Mouse (Mus musculus) hindbrain, embryonic 11.5 days (tissue): Measurements from ENCODE around the gene Fkbpl. TPM values are rescaled to one million over a fixed set of nuclear protein-coding genes. Genes with fewer than 3 reads are reported as not detected.

ENCODE experiments used
- polyA plus RNA-seq: library from polyadenylated mRNA; unstranded; fragments of >200 nt; fragmentation: Nextera tagmentation; extraction: Ambion mirVana; gene quantifications from 2 replicates; pipeline ENCODE4 v1.2.1, GENCODE M21; 2014

Gene Fkbpl
- polyA plus RNA-seq, 1 experiment from 2014 or later, result 17.2 TPM

Other genes with a start within 250 kb of the Fkbpl start
- gene BC051142, start 245.9 kb upstream of the Fkbpl start, polyA plus RNA-seq, result 2.7 and 4.1 TPM in 2 replicates
- gene Btnl4, start 167.4 kb upstream of the Fkbpl start, polyA plus RNA-seq, result not detected in 2 replicates
- not detected in 2 replicates for gene Btnl6, start 127.4 kb upstream of the Fkbpl start, polyA plus RNA-seq
- gene Notch4, start 80.5 kb upstream of the Fkbpl start, polyA plus RNA-seq, result 9.6 and 11.6 TPM in 2 replicates
- gene Gpsm3, start 55.0 kb upstream of the Fkbpl start, polyA plus RNA-seq, result 3.2 and 5.9 TPM in 2 replicates
- 16.6 and 17.3 TPM in 2 replicates for gene Pbx2, start 53.5 kb upstream of the Fkbpl start, polyA plus RNA-seq
- gene Ager, start 46.9 kb upstream of the Fkbpl start, polyA plus RNA-seq, result 1.7 and 2.2 TPM in 2 replicates
- 175 and 182 TPM in 2 replicates for gene Rnf5, start 41.1 kb upstream of the Fkbpl start, polyA plus RNA-seq
- gene Agpat1, start 40.5 kb upstream of the Fkbpl start, polyA plus RNA-seq, result 73.8 and 81.2 TPM in 2 replicates
- gene Egfl8, start 28.8 kb upstream of the Fkbpl start, polyA plus RNA-seq, result 4.4 and 4.7 TPM in 2 replicates
- 23.6 and 26.0 TPM in 2 replicates for gene Ppt2, start 16.3 kb upstream of the Fkbpl start, polyA plus RNA-seq
- gene Prrt1, start 15.2 kb upstream of the Fkbpl start, polyA plus RNA-seq, result 1.0 and 2.0 TPM in 2 replicates
- gene Atf6b, start 2.4 kb downstream of the Fkbpl start, polyA plus RNA-seq, result 61.9 and 67.5 TPM in 2 replicates
- gene Tnxb, start 25.8 kb downstream of the Fkbpl start, polyA plus RNA-seq, result 0.01 and 0.09 TPM in 2 replicates
- not detected in 2 replicates for gene C4b, start 99.1 kb downstream of the Fkbpl start, polyA plus RNA-seq
- gene Cyp21a1, start 159.8 kb downstream of the Fkbpl start, polyA plus RNA-seq, result not detected in 2 replicates
- 21.7 and 22.7 TPM in 2 replicates for gene Stk19, start 192.2 kb downstream of the Fkbpl start, polyA plus RNA-seq
- gene Dxo, start 192.3 kb downstream of the Fkbpl start, polyA plus RNA-seq, result 58.6 and 64.9 TPM in 2 replicates
- gene Skiv2l, start 205.4 kb downstream of the Fkbpl start, polyA plus RNA-seq, result 26.9 and 29.9 TPM in 2 replicates
- gene Nelfe, start 205.6 kb downstream of the Fkbpl start, polyA plus RNA-seq, result 117 and 138 TPM in 2 replicates
- gene Cfb, start 217.8 kb downstream of the Fkbpl start, polyA plus RNA-seq, result 1.0 and 2.1 TPM in 2 replicates
- 2.9 and 3.2 TPM in 2 replicates for gene Zbtb12, start 234.7 kb downstream of the Fkbpl start, polyA plus RNA-seq
- not detected in 2 replicates for gene Gm20547, start 237.3 kb downstream of the Fkbpl start, polyA plus RNA-seq